Comparison of ENCODE assay signal across 8 mouse cellular contexts in the genomic region with DNA sequence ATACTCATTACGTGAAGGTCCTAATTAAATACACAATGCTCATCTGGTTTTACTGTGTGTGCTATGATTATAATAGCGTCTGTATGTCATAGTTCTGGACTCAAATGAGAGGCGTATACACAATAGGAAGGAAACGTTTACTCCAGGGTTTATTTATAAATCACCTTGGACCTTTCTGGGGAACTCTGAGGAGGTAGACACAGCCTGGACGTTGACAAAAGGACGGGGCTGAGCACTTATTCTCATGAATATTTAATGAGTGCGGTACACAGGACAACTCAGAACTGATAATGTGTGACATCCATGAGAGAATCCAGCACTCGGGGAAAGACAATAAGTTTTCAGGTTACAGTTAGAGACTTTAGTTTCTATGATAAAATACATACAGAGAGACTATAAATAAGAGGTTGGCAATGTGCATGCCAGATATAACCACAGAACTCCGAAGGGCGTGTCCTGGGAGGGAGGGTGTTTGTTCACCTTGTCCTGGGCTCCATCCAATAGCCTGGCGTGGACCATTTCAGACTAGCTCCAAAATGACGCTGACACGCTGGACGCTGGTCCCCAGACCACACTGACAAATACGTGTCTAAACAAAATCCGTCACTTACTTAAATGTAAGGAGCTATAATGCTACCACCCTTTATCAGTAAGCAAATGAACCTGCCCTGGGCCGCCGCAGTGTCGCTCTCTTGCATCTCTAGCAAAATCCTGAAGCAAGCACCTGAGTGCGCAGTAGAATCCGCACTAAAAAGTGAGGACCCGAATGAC. TPM values are rescaled to one million over a fixed set of nuclear protein-coding genes. Genes with fewer than 3 reads are reported as not detected.
A peak's percentile ranks its signal among the peaks of the same experiment; 100 is the strongest.
DNase-seq lines count a peak whose midpoint lies in the region; ATAC-seq and TF ChIP-seq lines count a peak whose summit lies in the region.

No protein-coding gene starts in this region.

- no peak for TF ChIP-seq CTCF in Patski (IDR thresholded peaks at IDR 0.05)

- peak; percentile 11 for DNase-seq in gastrocnemius, postnatal 25 days
- DNase-seq in gastrocnemius, postnatal 36 days: no peak
- DNase-seq in Patski (ENCODE audit: low read depth, low spot score): no peak
- DNase-seq in gonadal fat pad, adult 2 months (ENCODE audit: low read depth): peak; percentile 4
- DNase-seq in midbrain, embryonic 14.5 days: no peak
- no peak for DNase-seq in cerebellum, postnatal 36 days
- no peak for DNase-seq in kidney, postnatal 4 days

- H3K9ac ChIP-seq in limb, embryonic 13.5 days: peak overlapping the region; percentile 70
- peak overlapping the region; percentile 38; the same call in 1 of the 2 replicates for H3K9ac ChIP-seq in midbrain, embryonic 14.5 days (replicated peaks; ENCODE audit: low read length)

- 13% methylated on average over 22 of the region's 22 CpGs for WGBS in limb, embryonic 13.5 days
- 6% methylated on average over 22 of the region's 22 CpGs for WGBS in midbrain, embryonic 14.5 days

- H3K9me3 ChIP-seq in limb, embryonic 13.5 days: no peaks in the 10 kb centered on the region
- no peaks in the 10 kb centered on the region for H3K9me3 ChIP-seq in midbrain, embryonic 14.5 days (ENCODE audit: control insufficient read depth, low read length)

- peaks cover 8% of the 10 kb centered on the region for H3K27me3 ChIP-seq in Patski
- peaks cover 9% of the 10 kb centered on the region; the same call in 1 of the 2 replicates for H3K27me3 ChIP-seq in limb, embryonic 13.5 days
- H3K27me3 ChIP-seq in midbrain, embryonic 14.5 days (ENCODE audit: control insufficient read depth, insufficient read depth, low read length): no peaks in the 10 kb centered on the region

- H3K4me3 ChIP-seq in limb, embryonic 13.5 days: peak overlapping the region; percentile 65
- H3K4me3 ChIP-seq in midbrain, embryonic 14.5 days (replicated peaks; ENCODE audit: low read depth, low read length): peak overlapping the region; percentile 54

- CTCF ChIA-PET in Patski (lab: Charles Lee): interaction anchor here (1.3 kb wide), 1 partner anchor 18 kb away, joined by 4 read pairs; no protein-coding TSS in a partner anchor

- intact Hi-C loops in gastrocnemius, postnatal 36 days (cut with DNase I): no loop called here

- peak overlapping the region; percentile 74 for H3K4me2 ChIP-seq in limb, embryonic 13.5 days (replicated peaks)
- H3K4me2 ChIP-seq in midbrain, embryonic 14.5 days (ENCODE audit: low read length): peak overlapping the region; percentile 50

- 0 out of 2 replicates have a peak, but pooled peaks cover 3% of the 10 kb centered on the region for H3K4me1 ChIP-seq in limb, embryonic 13.5 days
- no peaks in the 10 kb centered on the region; the same call in 1 of the 2 replicates for H3K4me1 ChIP-seq in midbrain, embryonic 14.5 days (ENCODE audit: control insufficient read depth, insufficient read depth, low read length)

- no peak overlapping the region for H3K27ac ChIP-seq in limb, embryonic 13.5 days
- peak overlapping the region; percentile 37; the same call in 1 of the 2 replicates for H3K27ac ChIP-seq in midbrain, embryonic 14.5 days (replicated peaks; ENCODE audit: low read depth, low read length)

- POLR2A ChIA-PET in Patski (lab: Charles Lee): no interaction called here

- ATAC-seq in Patski: peak; percentile 62
- peak; percentile 43 for ATAC-seq in limb, embryonic 13.5 days (ENCODE audit: low FRiP score, low read depth)
- peak; percentile 39 for ATAC-seq in midbrain, embryonic 14.5 days (ENCODE audit: low FRiP score, low TSS enrichment)

- H3K36me3 ChIP-seq in limb, embryonic 13.5 days: no peaks in the 10 kb centered on the region
- no peaks in the 10 kb centered on the region for H3K36me3 ChIP-seq in midbrain, embryonic 14.5 days (ENCODE audit: control insufficient read depth, insufficient read depth, low read length)

- in situ Hi-C loops in Patski (cut with MboI; ENCODE audit: low pct_unique_long_range_greater_than_20kb): no loop called here

RNA-seq across cellular contexts. Expression of a gene that starts 36.6 kb away (rescaled TPM):
- under 1 TPM; 0.31 to 0.70 TPM for total RNA-seq in gastrocnemius, postnatal 25 days (2021)
- under 1 TPM; 0.38 to 0.42 TPM for total RNA-seq in gastrocnemius, postnatal 36 days (2021)
- 0.04 TPM for polyA plus RNA-seq in Patski (2021)
- 1.1 TPM in 2 replicates for polyA plus RNA-seq in gonadal fat pad, adult 2 months (2012; rRNA removed)
- polyA plus RNA-seq in limb, embryonic 13.5 days (2015; fragmentation: Nextera tagmentation; extraction: Ambion mirVana): 2.2 TPM in 2 replicates
- 0.62 and 0.84 TPM in 2 replicates for polyA plus RNA-seq in midbrain, embryonic 14.5 days (2014; fragmentation: Nextera tagmentation; extraction: Ambion mirVana)

RNA-seq across cellular contexts. Expression of a gene that starts 43.9 kb away (rescaled TPM):
- total RNA-seq in gastrocnemius, postnatal 25 days (2021): 1 to 10 TPM; 4.6 to 6.2 TPM
- total RNA-seq in gastrocnemius, postnatal 36 days (2021): 1 to 10 TPM; 3.7 to 6.5 TPM
- 22.7 TPM for polyA plus RNA-seq in Patski (2021)
- 11.9 and 14.9 TPM in 2 replicates for polyA plus RNA-seq in gonadal fat pad, adult 2 months (2012; rRNA removed)
- 38.3 and 38.8 TPM in 2 replicates for polyA plus RNA-seq in limb, embryonic 13.5 days (2015; fragmentation: Nextera tagmentation; extraction: Ambion mirVana)
- polyA plus RNA-seq in midbrain, embryonic 14.5 days (2014; fragmentation: Nextera tagmentation; extraction: Ambion mirVana): 17.9 and 21.8 TPM in 2 replicates

RNA-seq across cellular contexts. Expression of a gene that starts 48.3 kb away (rescaled TPM):
- total RNA-seq in gastrocnemius, postnatal 25 days (2021): 10 to 100 TPM; 29.6 to 31.1 TPM
- 10 to 100 TPM; 29.1 to 31.7 TPM for total RNA-seq in gastrocnemius, postnatal 36 days (2021)
- 28.3 TPM for polyA plus RNA-seq in Patski (2021)
- 39.6 and 57.7 TPM in 2 replicates for polyA plus RNA-seq in gonadal fat pad, adult 2 months (2012; rRNA removed)
- polyA plus RNA-seq in limb, embryonic 13.5 days (2015; fragmentation: Nextera tagmentation; extraction: Ambion mirVana): 69.3 and 71.8 TPM in 2 replicates
- 33.4 and 38.8 TPM in 2 replicates for polyA plus RNA-seq in midbrain, embryonic 14.5 days (2014; fragmentation: Nextera tagmentation; extraction: Ambion mirVana)

Comparison
In these comparisons a context has a peak if more than half of its experiments do, and no peak if none do; other contexts are left out.
1. DNase-seq: peak in gastrocnemius, postnatal 25 days (single experiment) and gonadal fat pad, adult 2 months (single experiment); none in gastrocnemius, postnatal 36 days (0 of 2), Patski (single experiment), midbrain, embryonic 14.5 days (single experiment), cerebellum, postnatal 36 days (0 of 2) and kidney, postnatal 4 days (0 of 2).
2. Peak in every context shown above with its lines, with median percentiles within 50 percentile points of each other: ATAC-seq.